Mouse (Mus musculus) kidney, postnatal 10 days (tissue): ENCODE results near the gene Spns3.
A peak's percentile ranks its signal among the peaks of the same experiment; 100 is the strongest.

Source experiments
- DNase-seq: peaks from one replicate; pipeline ENCODE4 v3.0.0; 2021; ENCODE audit warnings: mixed read lengths

Gene Spns3

DNA sequence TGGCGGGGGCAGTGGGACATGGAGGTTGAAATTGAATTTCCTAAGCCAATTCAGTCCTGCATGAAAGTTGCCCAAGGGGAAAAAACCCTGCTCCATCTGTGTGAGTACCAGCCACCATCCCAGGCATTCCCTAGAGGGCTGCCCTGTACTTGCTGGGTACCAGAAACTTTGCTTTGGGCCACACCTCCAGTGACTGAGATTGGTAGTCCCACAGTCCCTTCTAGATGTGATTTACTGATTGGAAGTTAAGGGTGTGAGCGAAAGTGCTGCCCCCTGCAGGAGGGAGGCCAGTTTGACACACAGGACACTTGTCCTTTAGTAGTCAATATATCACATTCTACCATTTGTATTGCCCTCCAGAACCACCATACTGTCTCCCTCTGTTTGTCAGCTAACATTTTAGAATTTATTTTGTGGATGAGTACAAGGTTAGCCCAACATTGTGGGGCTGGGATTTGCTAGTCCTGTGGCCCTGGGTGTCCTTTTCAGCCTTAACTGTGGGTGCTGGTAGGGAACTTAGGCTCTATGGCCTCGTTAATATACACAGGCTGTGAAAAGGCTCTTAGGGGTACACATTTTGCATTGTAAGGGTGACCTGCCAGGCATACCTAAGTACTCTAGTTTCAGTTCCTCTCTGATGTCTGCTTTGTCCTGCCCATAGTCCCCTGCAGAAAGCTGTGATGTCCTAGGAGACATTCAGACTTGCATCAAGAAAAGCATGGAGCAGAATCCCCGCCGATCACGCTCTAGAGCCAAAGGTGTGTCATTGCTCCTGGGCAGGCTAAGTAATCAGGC, 103.8 kb downstream of the Spns3 start:
- DNase-seq = peak; percentile 67
